Mouse (Mus musculus) liver, embryonic 12.5 days (tissue): Measurements from ENCODE around the gene Sys1. TPM values are rescaled to one million over a fixed set of nuclear protein-coding genes. Genes with fewer than 3 reads are reported as not detected.

ENCODE experiments used
- ATAC-seq: fragments of 200-750 bp; cut with Nextera tagmentation; 2 replicates; pipeline ENCODE4 v1.8.0; 2017; ENCODE audit warnings: moderate number of reproducible peaks, mild to moderate bottlenecking, moderate library complexity
- H3K27ac ChIP-seq: fragments of 300-500 bp; sonication (generic); 2 replicates; pipeline ENCODE4 v1.5.1; 2016; ENCODE audit warnings: mild to moderate bottlenecking
- H3K27me3 ChIP-seq: fragments of 300-500 bp; sonication (generic); replicated peaks from 2 replicates; pipeline ENCODE4 v1.6.1; 2016; ENCODE audit warnings: mild to moderate bottlenecking, moderate library complexity
- H3K36me3 ChIP-seq: fragments of 300-500 bp; sonication (generic); 2 replicates; pipeline ENCODE4 v1.6.1; 2016; ENCODE audit warnings: mild to moderate bottlenecking, moderate library complexity
- H3K4me1 ChIP-seq: fragments of 300-500 bp; sonication (generic); 2 replicates; pipeline ENCODE4 v1.6.1; 2016
- H3K4me2 ChIP-seq: fragments of 300-500 bp; sonication (generic); 2 replicates; pipeline ENCODE4 v1.6.1; 2016; ENCODE audit warnings: mild to moderate bottlenecking, moderate library complexity
- H3K4me3 ChIP-seq: fragments of 300-500 bp; sonication (generic); 2 replicates; pipeline ENCODE4 v1.5.1; 2016; ENCODE audit warnings: mild to moderate bottlenecking, moderate library complexity
- H3K9ac ChIP-seq: fragments of 300-500 bp; sonication (generic); 2 replicates; pipeline ENCODE4 v1.6.1; 2016; ENCODE audit warnings: mild to moderate bottlenecking, moderate library complexity
- H3K9me3 ChIP-seq: fragments of 300-500 bp; sonication (generic); replicated peaks from 2 replicates; pipeline ENCODE4 v1.6.1; 2016; ENCODE audit warnings: mild to moderate bottlenecking, moderate library complexity
- WGBS: fragments of 180-500 bp; shearing (Covaris S2); methylation state at CpG from one replicate; pipeline ENCODE4 v1.1.7; 2016; ENCODE audit not compliant: insufficient replicate concordance; 5-methylcytosine and 5-hydroxymethylcytosine counted together
- polyA plus RNA-seq: library from polyadenylated mRNA; unstranded; fragments of >200 nt; fragmentation: Nextera tagmentation; extraction: Ambion mirVana; gene quantifications from 2 replicates; pipeline ENCODE4 v1.2.1, GENCODE M21; 2016

Gene Sys1
- polyA plus RNA-seq, 1 experiment from 2014 or later = 37.9 TPM

- ATAC-seq = no peak
- H3K27me3 ChIP-seq = peaks cover 67% of the 10 kb centered on the region
- H3K27ac ChIP-seq = no peak overlapping the region
- no peaks in the 10 kb centered on the region for H3K9me3 ChIP-seq
- H3K4me1 ChIP-seq = peaks cover 23% of the 10 kb centered on the region
- WGBS = 17% methylated on average over 5 of the region's 5 CpGs
- no peak overlapping the region for H3K4me3 ChIP-seq
- no peak overlapping the region for H3K4me2 ChIP-seq
- no peaks in the 10 kb centered on the region for H3K36me3 ChIP-seq
- H3K9ac ChIP-seq = no peak overlapping the region
These were observed 21.3 kb upstream of the Sys1 start for GRCm38 (mm10) chr2:164435216-164436090.

- 0 out of 2 replicates have a peak overlapping the region, but pooled peaks have one; percentile 15 for H3K9ac ChIP-seq
- peaks cover 67% of the 10 kb centered on the region for H3K27me3 ChIP-seq
- no peak overlapping the region for H3K4me3 ChIP-seq
- 0 out of 2 replicates have a peak, but pooled peaks have one; percentile 4 for ATAC-seq
- H3K9me3 ChIP-seq = no peaks in the 10 kb centered on the region
- 23% methylated on average over 8 of the region's 8 CpGs for WGBS
- peaks cover 21% of the 10 kb centered on the region for H3K4me1 ChIP-seq
- H3K27ac ChIP-seq = peak overlapping the region; percentile 11
- peak overlapping the region; percentile 38 for H3K4me2 ChIP-seq
- H3K36me3 ChIP-seq = no peaks in the 10 kb centered on the region
These were observed 20.4 kb upstream of the Sys1 start for GRCm38 (mm10) chr2:164436215-164436913.

GRCm38 (mm10) chr2:164436961-164437360 lies 19.8 kb upstream of the Sys1 start:
- H3K4me3 ChIP-seq = no peak overlapping the region
- peak overlapping the region; percentile 38 for H3K4me2 ChIP-seq
- 44% methylated on average over 3 of the region's 3 CpGs for whole genome bisulfite sequencing
- peaks cover 67% of the 10 kb centered on the region for H3K27me3 ChIP-seq
- H3K36me3 ChIP-seq = no peaks in the 10 kb centered on the region
- peaks cover 21% of the 10 kb centered on the region for H3K4me1 ChIP-seq
- H3K9ac ChIP-seq = no peak overlapping the region
- ATAC-seq = peak; percentile 13; the same call in 1 of the 2 replicates
- peak overlapping the region; percentile 11 for H3K27ac ChIP-seq
- H3K9me3 ChIP-seq = no peaks in the 10 kb centered on the region

- Histone ChIP-seq H3K36me3 (no peaks in the 10 kb centered on the region), H3K9ac (no peak overlapping the region), H3K27ac (0 out of 2 replicates have a peak overlapping the region, but pooled peaks have one; percentile 38), H3K9me3 (no peaks in the 10 kb centered on the region), H3K4me3 (no peak overlapping the region), H3K27me3 (peaks cover 67% of the 10 kb centered on the region), H3K4me2 (peak overlapping the region; percentile 38), H3K4me1 (peaks cover 18% of the 10 kb centered on the region)
- no peak for ATAC-seq
- WGBS = 45% methylated on average over 6 of the region's 6 CpGs
These were observed 19.1 kb upstream of the Sys1 start for GRCm38 (mm10) chr2:164437710-164438109.

GRCm38 (mm10) chr2:164438257-164438656 lies 18.5 kb upstream of the Sys1 start:
- no peak for ATAC-seq
- no peaks in the 10 kb centered on the region for H3K9me3 ChIP-seq
- WGBS = 45% methylated on average over 8 of the region's 8 CpGs
- H3K4me3 ChIP-seq = no peak overlapping the region
- H3K9ac ChIP-seq = no peak overlapping the region
- no peaks in the 10 kb centered on the region for H3K36me3 ChIP-seq
- H3K4me1 ChIP-seq = peaks cover 13% of the 10 kb centered on the region; the same call in 1 of the 2 replicates
- peaks cover 67% of the 10 kb centered on the region for H3K27me3 ChIP-seq
- H3K4me2 ChIP-seq = peak overlapping the region; percentile 38
- H3K27ac ChIP-seq = 0 out of 2 replicates have a peak overlapping the region, but pooled peaks have one; percentile 38

- no peak for ATAC-seq
- Histone ChIP-seq H3K4me1 (peaks cover 11% of the 10 kb centered on the region; the same call in 1 of the 2 replicates), H3K27ac (no peak overlapping the region), H3K4me3 (no peak overlapping the region), H3K4me2 (peak overlapping the region; percentile 20; the same call in 1 of the 2 replicates), H3K9me3 (no peaks in the 10 kb centered on the region), H3K9ac (no peak overlapping the region), H3K36me3 (no peaks in the 10 kb centered on the region), H3K27me3 (peaks cover 67% of the 10 kb centered on the region)
- 38% methylated on average over 3 of the region's 3 CpGs for WGBS
These were observed 17.8 kb upstream of the Sys1 start for GRCm38 (mm10) chr2:164439001-164439421.

- Histone ChIP-seq H3K4me1 (peaks cover 11% of the 10 kb centered on the region; the same call in 1 of the 2 replicates), H3K27ac (no peak overlapping the region)
These were observed 16.4 kb upstream of the Sys1 start for GRCm38 (mm10) chr2:164440314-164440713.

GRCm38 (mm10) chr2:164441155-164441554 lies 15.6 kb upstream of the Sys1 start:
- H3K4me3 ChIP-seq = peak overlapping the region; percentile 56
- no peaks in the 10 kb centered on the region for H3K36me3 ChIP-seq
- H3K4me1 ChIP-seq = 0 out of 2 replicates have a peak, but pooled peaks cover 4% of the 10 kb centered on the region
- no peaks in the 10 kb centered on the region for H3K9me3 ChIP-seq
- ATAC-seq = no peak
- no peak overlapping the region for H3K9ac ChIP-seq
- H3K27ac ChIP-seq = no peak overlapping the region
- H3K27me3 ChIP-seq = peaks cover 77% of the 10 kb centered on the region
- peak overlapping the region; percentile 57 for H3K4me2 ChIP-seq
- 16% methylated on average over 8 of the region's 8 CpGs for WGBS

More at GRCm38 (mm10) chr2:164440314-164440713, 16.4 kb upstream of the Sys1 start:
- no peak overlapping the region for H3K4me3 ChIP-seq
- H3K36me3 ChIP-seq = no peaks in the 10 kb centered on the region
- H3K9ac ChIP-seq = no peak overlapping the region
- no peak for ATAC-seq
- no peak overlapping the region for H3K4me2 ChIP-seq
- peaks cover 75% of the 10 kb centered on the region for H3K27me3 ChIP-seq
- H3K9me3 ChIP-seq = no peaks in the 10 kb centered on the region
- WGBS = 58% methylated on average over 5 of the region's 5 CpGs

GRCm38 (mm10) chr2:164441731-164442130 lies 15.0 kb upstream of the Sys1 start:
- H3K4me3 ChIP-seq = peak overlapping the region; percentile 56
- H3K36me3 ChIP-seq = no peaks in the 10 kb centered on the region
- no peaks in the 10 kb centered on the region for H3K9me3 ChIP-seq
- H3K9ac ChIP-seq = 0 out of 2 replicates have a peak overlapping the region, but pooled peaks have one; percentile 62
- 0 out of 2 replicates have a peak, but pooled peaks cover 4% of the 10 kb centered on the region for H3K4me1 ChIP-seq
- no peak overlapping the region for H3K27ac ChIP-seq
- peak overlapping the region; percentile 57 for H3K4me2 ChIP-seq
- 25% methylated on average over 7 of the region's 7 CpGs for WGBS
- H3K27me3 ChIP-seq = peaks cover 71% of the 10 kb centered on the region
- ATAC-seq = no peak

- H3K36me3 ChIP-seq = no peaks in the 10 kb centered on the region
- WGBS = 5% methylated on average over 29 of the region's 29 CpGs
- peak overlapping the region; percentile 56 for H3K4me3 ChIP-seq
- H3K27ac ChIP-seq = no peak overlapping the region
- H3K4me2 ChIP-seq = peak overlapping the region; percentile 57
- peaks cover 65% of the 10 kb centered on the region for H3K27me3 ChIP-seq
- 0 out of 2 replicates have a peak, but pooled peaks cover 4% of the 10 kb centered on the region for H3K4me1 ChIP-seq
- peak overlapping the region; percentile 62 for H3K9ac ChIP-seq
- H3K9me3 ChIP-seq = no peaks in the 10 kb centered on the region
- ATAC-seq = peak; percentile 16; the same call in 1 of the 2 replicates
These were observed 14.3 kb upstream of the Sys1 start for GRCm38 (mm10) chr2:164442315-164443050.

- Histone ChIP-seq H3K4me2 (peak overlapping the region; percentile 57), H3K9ac (peak overlapping the region; percentile 62), H3K36me3 (no peaks in the 10 kb centered on the region), H3K4me1 (0 out of 2 replicates have a peak, but pooled peaks cover 4% of the 10 kb centered on the region), H3K27me3 (peaks cover 61% of the 10 kb centered on the region), H3K27ac (no peak overlapping the region), H3K9me3 (no peaks in the 10 kb centered on the region), H3K4me3 (peak overlapping the region; percentile 56)
- under 1% methylated on average over 26 of the region's 26 CpGs for WGBS
- peak; percentile 78 for ATAC-seq
These were observed 13.7 kb upstream of the Sys1 start for GRCm38 (mm10) chr2:164443051-164443437.
